Mouse (Mus musculus) forebrain, embryonic 10.5 days (tissue): ENCODE measurements around the gene Psors1c2. TPM values are rescaled to one million over a fixed set of nuclear protein-coding genes. Genes with fewer than 3 reads are reported as not detected.
A peak's percentile ranks its signal among the peaks of the same experiment; 100 is the strongest.

Source experiments
- DNase-seq: peaks from one replicate; pipeline ENCODE4 v3.0.0-alpha.2; 2017; ENCODE audit warnings: low spot score; ENCODE audit errors: extremely low spot score
- H3K27ac ChIP-seq: fragments of 300-500 bp; sonication (generic); 2 replicates; pipeline ENCODE4 v1.5.1; 2016; ENCODE audit warnings: mild to moderate bottlenecking
- H3K27me3 ChIP-seq: fragments of 300-500 bp; sonication (generic); 2 replicates; pipeline ENCODE4 v1.6.1; 2016; ENCODE audit warnings: mild to moderate bottlenecking; ENCODE audit not compliant: poor library complexity, severe bottlenecking
- H3K36me3 ChIP-seq: fragments of 300-500 bp; sonication (generic); replicated peaks from 2 replicates; pipeline ENCODE4 v1.6.1; 2016; ENCODE audit warnings: mild to moderate bottlenecking, moderate library complexity
- H3K4me1 ChIP-seq: fragments of 300-500 bp; sonication (generic); 2 replicates; pipeline ENCODE4 v1.6.1; 2016
- H3K4me3 ChIP-seq: fragments of 300-500 bp; sonication (generic); 2 replicates; pipeline ENCODE4 v1.5.1; 2016; ENCODE audit warnings: mild to moderate bottlenecking, moderate library complexity
- H3K9me3 ChIP-seq: fragments of 300-500 bp; sonication (generic); 2 replicates; pipeline ENCODE4 v1.6.1; 2016; ENCODE audit warnings: mild to moderate bottlenecking, moderate library complexity
- WGBS: fragments of 180-500 bp; shearing (Covaris S2); methylation state at CpG from one replicate; pipeline ENCODE4 v1.1.7; 2016; 5-methylcytosine and 5-hydroxymethylcytosine counted together
- polyA plus RNA-seq: library from polyadenylated mRNA; unstranded; fragments of >200 nt; fragmentation: Nextera tagmentation; extraction: Ambion mirVana; gene quantifications from 2 replicates; pipeline ENCODE4 v1.2.1, GENCODE M21; 2016

Gene Psors1c2
- polyA plus RNA-seq, 1 experiment from 2014 or later: 2.2 TPM

GRCm38 (mm10) chr17:35551881-35552414 is 18.9 kb downstream of the Psors1c2 start, which contains the start of gene Cdsn:
Gene Cdsn, plus strand, starts transcription at chr17:35552128.
- WGBS: 78% methylated on average over 10 of the region's 10 CpGs
- H3K27ac ChIP-seq: no peak within 1 kb of the TSS
- H3K4me1 ChIP-seq: peaks cover 11% of the 10 kb centered on the region
- no peaks in the 10 kb centered on the region for H3K36me3 ChIP-seq
- H3K4me3 ChIP-seq: no peak within 1 kb of the TSS
- H3K9me3 ChIP-seq: no peaks in the 10 kb centered on the region
- H3K27me3 ChIP-seq: no peaks in the 10 kb centered on the region
- no peak for DNase-seq

GRCm38 (mm10) chr17:35554321-35554720 is 21.3 kb downstream of the Psors1c2 start:
- no peak for DNase-seq
- 78% methylated on average over 5 of the region's 5 CpGs for WGBS
- H3K36me3 ChIP-seq: no peaks in the 10 kb centered on the region
- 0 out of 2 replicates have a peak, but pooled peaks cover 4% of the 10 kb centered on the region for H3K4me1 ChIP-seq
- no peaks in the 10 kb centered on the region for H3K9me3 ChIP-seq
- H3K27ac ChIP-seq: no peak overlapping the region
- H3K4me3 ChIP-seq: no peak overlapping the region
- no peaks in the 10 kb centered on the region for H3K27me3 ChIP-seq

GRCm38 (mm10) chr17:35554761-35555397 is 21.9 kb downstream of the Psors1c2 start:
- Histone ChIP-seq H3K4me1 (no peaks in the 10 kb centered on the region), H3K4me3 (no peak overlapping the region), H3K9me3 (no peaks in the 10 kb centered on the region), H3K27ac (no peak overlapping the region), H3K27me3 (no peaks in the 10 kb centered on the region), H3K36me3 (no peaks in the 10 kb centered on the region)
- WGBS: 90% methylated on average over 18 of the region's 18 CpGs
- DNase-seq: no peak

- DNase-seq: no peak
- H3K4me1 ChIP-seq: peaks cover 4% of the 10 kb centered on the region; the same call in 1 of the 2 replicates
- H3K9me3 ChIP-seq: no peaks in the 10 kb centered on the region
- no peak overlapping the region for H3K27ac ChIP-seq
- no peak overlapping the region for H3K4me3 ChIP-seq
- no peaks in the 10 kb centered on the region for H3K36me3 ChIP-seq
- H3K27me3 ChIP-seq: no peaks in the 10 kb centered on the region
- 92% methylated on average over 13 of the region's 13 CpGs for WGBS
These were observed 23.3 kb downstream of the Psors1c2 start for GRCm38 (mm10) chr17:35556186-35556765.

- Histone ChIP-seq H3K27ac (no peak overlapping the region), H3K9me3 (no peaks in the 10 kb centered on the region), H3K4me1 (peaks cover 5% of the 10 kb centered on the region; the same call in 1 of the 2 replicates), H3K36me3 (no peaks in the 10 kb centered on the region), H3K27me3 (no peaks in the 10 kb centered on the region), H3K4me3 (no peak overlapping the region)
- no peak for DNase-seq
- 31% methylated on average over 5 of the region's 5 CpGs for WGBS
These were observed 23.8 kb downstream of the Psors1c2 start for GRCm38 (mm10) chr17:35556812-35557211.

DNA sequence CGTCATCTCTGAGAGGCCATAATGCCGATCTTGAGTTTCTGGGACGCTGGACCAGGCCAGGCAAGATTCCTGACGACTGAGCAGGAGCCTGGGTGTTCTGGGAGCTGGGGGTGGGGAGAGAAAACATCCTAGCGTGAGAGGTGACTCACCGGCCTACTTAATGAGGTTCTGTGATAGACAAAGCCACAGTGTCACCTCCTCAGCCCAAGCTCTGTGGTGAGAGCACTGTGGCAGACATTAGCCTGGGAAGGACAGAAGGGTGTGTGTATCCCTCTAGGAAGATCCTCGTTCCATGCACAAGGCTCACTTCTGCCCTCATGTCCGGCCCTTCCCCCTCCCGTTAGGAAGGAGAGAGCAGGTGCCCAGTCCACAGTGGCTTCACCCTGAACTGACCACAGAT is 24.4 kb downstream of the Psors1c2 start:
- Histone ChIP-seq H3K27me3 (no peaks in the 10 kb centered on the region), H3K36me3 (no peaks in the 10 kb centered on the region), H3K4me1 (peaks cover 5% of the 10 kb centered on the region; the same call in 1 of the 2 replicates), H3K9me3 (no peaks in the 10 kb centered on the region), H3K27ac (no peak overlapping the region), H3K4me3 (no peak overlapping the region)
- WGBS: 84% methylated on average over 9 of the region's 9 CpGs
- no peak for DNase-seq

GRCm38 (mm10) chr17:35558216-35558615 is 25.2 kb downstream of the Psors1c2 start:
- WGBS: 63% methylated on average over 8 of the region's 8 CpGs
- no peak overlapping the region for H3K27ac ChIP-seq
- no peaks in the 10 kb centered on the region for H3K36me3 ChIP-seq
- no peak for DNase-seq
- H3K9me3 ChIP-seq: no peaks in the 10 kb centered on the region
- no peak overlapping the region for H3K4me3 ChIP-seq
- peaks cover 5% of the 10 kb centered on the region; the same call in 1 of the 2 replicates for H3K4me1 ChIP-seq
- H3K27me3 ChIP-seq: no peaks in the 10 kb centered on the region

DNA sequence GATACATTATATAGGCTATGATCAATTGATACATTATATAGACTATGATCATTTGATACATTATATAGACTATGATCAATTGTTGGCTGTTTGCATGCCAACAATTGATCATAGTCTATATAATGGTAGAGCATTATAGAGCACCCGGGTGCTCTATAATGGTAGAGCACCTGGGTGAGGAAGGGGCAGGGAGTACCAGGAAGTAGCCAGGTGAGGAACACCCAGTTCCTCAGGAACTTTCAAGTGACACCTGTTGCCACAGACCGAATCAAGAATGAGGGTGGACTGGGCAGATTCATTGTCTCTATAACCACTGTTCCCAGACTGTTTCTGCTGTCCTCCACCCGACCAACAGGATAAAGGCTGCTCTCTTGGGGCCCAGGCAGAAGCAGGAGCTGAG is 34.1 kb downstream of the Psors1c2 start, which contains the start of gene 2300002M23Rik:
Gene 2300002M23Rik (plus strand): TSS at position 301 of the 400 bp plus-strand sequence.
- H3K4me1 ChIP-seq: peaks cover 19% of the 10 kb centered on the region
- no peaks in the 10 kb centered on the region for H3K9me3 ChIP-seq
- H3K27ac ChIP-seq: no peak within 1 kb of the TSS
- H3K27me3 ChIP-seq: peaks cover 53% of the 10 kb centered on the region
- no peak within 1 kb of the TSS for H3K4me3 ChIP-seq
- WGBS: 51% methylated on average over 3 of the region's 3 CpGs
- DNase-seq: no peak
- no peaks in the 10 kb centered on the region for H3K36me3 ChIP-seq

DNA sequence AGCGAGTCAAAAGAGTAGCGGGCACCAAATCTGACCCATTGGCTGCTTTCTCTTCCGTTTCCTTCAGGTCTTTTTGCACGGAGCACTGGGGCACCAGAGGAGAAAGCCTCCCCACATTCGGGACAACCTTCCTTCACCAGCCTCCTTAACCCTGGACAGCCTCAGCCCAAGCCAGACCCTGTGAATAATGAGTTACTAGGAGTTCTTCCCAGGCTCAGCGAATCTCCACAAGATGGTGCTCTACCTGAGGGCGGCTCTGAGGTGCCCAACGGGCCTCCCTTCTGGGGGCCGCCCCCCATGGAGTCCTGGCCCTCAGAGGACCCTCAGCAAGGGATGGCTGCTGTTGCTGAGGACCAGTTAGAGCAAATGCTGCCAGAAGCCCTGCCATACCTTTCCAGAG is 34.8 kb downstream of the Psors1c2 start:
- H3K4me3 ChIP-seq: no peak overlapping the region
- H3K27ac ChIP-seq: no peak overlapping the region
- 16% methylated on average over 9 of the region's 9 CpGs for WGBS
- H3K27me3 ChIP-seq: peaks cover 53% of the 10 kb centered on the region
- DNase-seq: no peak
- no peaks in the 10 kb centered on the region for H3K36me3 ChIP-seq
- H3K4me1 ChIP-seq: peaks cover 19% of the 10 kb centered on the region
- H3K9me3 ChIP-seq: no peaks in the 10 kb centered on the region

GRCm38 (mm10) chr17:35569091-35569944 is 36.3 kb downstream of the Psors1c2 start:
- peak overlapping the region; percentile 82 for H3K27ac ChIP-seq
- peaks cover 19% of the 10 kb centered on the region for H3K4me1 ChIP-seq
- WGBS: 4% methylated on average over 28 of the region's 28 CpGs
- no peaks in the 10 kb centered on the region for H3K9me3 ChIP-seq
- no peaks in the 10 kb centered on the region for H3K36me3 ChIP-seq
- H3K4me3 ChIP-seq: peak overlapping the region; percentile 41
- peaks cover 53% of the 10 kb centered on the region for H3K27me3 ChIP-seq
- DNase-seq: peak; percentile 51

DNA sequence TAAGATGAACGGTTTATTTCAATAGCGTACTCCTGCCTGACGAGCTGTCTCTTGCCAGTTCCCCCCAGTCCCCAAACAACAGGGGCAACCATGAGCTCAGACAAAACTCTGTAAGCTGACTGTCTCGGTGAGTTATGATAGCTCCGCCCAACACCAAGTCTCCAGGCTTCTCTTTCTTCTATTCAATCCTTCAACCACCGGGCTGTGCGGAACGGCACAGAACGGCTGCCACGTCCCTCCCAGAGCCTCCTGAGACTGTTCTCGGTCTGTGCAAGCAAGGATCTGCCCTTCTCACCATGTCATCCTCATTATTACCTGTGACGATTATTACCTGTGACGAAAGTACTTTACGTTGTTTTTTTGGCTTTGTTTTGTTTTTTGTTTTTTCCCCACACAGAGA is 37.8 kb downstream of the Psors1c2 start:
- H3K36me3 ChIP-seq: no peaks in the 10 kb centered on the region
- peaks cover 19% of the 10 kb centered on the region for H3K4me1 ChIP-seq
- no peak overlapping the region for H3K4me3 ChIP-seq
- H3K27me3 ChIP-seq: peaks cover 53% of the 10 kb centered on the region
- no peaks in the 10 kb centered on the region for H3K9me3 ChIP-seq
- 81% methylated on average over 14 of the region's 14 CpGs for WGBS
- no peak for DNase-seq
- H3K27ac ChIP-seq: no peak overlapping the region

DNA sequence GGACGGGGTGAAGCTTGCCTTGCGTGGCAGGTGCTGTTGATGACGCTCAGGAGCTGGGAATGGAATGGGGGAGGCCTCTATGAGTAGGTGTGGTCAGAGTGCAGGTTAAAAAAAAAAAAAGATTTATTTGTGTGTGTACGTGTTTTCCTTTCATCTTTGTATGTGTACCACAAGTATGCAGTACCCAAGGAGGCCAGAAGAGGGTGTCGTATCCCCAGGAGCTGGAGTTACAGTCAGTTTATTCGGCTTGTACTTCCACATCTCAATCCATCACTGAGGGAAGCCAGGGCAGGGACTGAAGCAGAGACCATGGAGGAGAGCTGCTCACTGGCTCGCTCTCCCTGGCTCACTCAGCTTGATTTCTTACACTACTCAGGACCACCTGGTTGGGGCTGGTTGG is 38.5 kb downstream of the Psors1c2 start:
- Histone ChIP-seq H3K36me3 (no peaks in the 10 kb centered on the region), H3K27ac (no peak overlapping the region), H3K9me3 (no peaks in the 10 kb centered on the region), H3K4me1 (peaks cover 19% of the 10 kb centered on the region), H3K4me3 (no peak overlapping the region), H3K27me3 (peaks cover 55% of the 10 kb centered on the region)
- no peak for DNase-seq
- WGBS: 92% methylated on average over 7 of the region's 7 CpGs
